Mouse (Mus musculus) cerebellum, adult 9-10 months (tissue): ENCODE measurements around the gene Zfp57.
"Not testable (repeated sequence)": the region's sequence is repeated elsewhere in the genome, so short reads cannot be mapped to it uniquely, and the experiment has no call there.

Source experiments
- DNase-seq: peaks from one replicate; pipeline ENCODE4 v3.0.0; 2022

Gene Zfp57

DNA sequence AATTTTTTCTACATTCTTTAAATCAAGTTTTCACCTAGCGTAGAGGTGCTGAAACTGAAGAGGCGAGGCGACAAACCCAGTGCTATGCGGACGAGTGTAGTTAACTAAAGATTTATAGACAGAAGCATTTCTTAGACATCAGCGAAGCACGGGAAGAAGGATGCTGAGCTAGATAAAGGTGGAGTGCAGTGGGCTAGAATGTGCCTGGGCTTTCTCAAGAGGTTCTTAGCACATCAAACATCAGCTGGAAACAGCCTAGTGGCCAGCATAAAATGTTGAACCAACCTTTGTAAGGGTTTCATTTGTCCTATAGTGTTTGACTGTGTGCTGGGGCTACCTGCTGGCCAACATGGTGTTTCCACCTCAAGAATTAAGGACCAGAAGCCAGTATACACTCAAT is at the start of gene Zfp57:
TSS of gene Zfp57 (plus strand) at position 301 of the 400 bp plus-strand sequence.
- no peak for DNase-seq

DNA sequence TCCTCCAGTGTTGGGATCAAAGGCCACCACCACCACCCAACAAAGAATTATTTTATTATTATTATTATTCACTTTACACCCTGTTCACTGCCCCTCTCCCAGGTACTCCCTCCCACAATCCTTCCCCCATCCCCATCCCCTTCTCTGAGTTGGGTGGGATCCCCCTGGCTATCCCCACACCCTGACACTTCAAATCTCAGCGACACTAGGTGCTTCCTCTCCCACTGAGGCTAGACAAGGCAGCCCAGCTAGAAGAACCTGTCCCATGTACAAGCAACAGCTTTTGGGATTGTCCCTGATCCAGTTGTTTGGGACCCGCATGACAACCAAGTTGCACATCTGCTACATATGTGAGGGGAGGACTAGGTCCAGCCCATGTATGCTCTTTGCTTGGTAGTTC is 48.3 kb upstream of the Zfp57 start:
- DNase-seq: peak; percentile 63

- DNase-seq: no peak
Observed at GRCm38 (mm10) chr17:36953062-36953461, 47.9 kb upstream of the Zfp57 start.

DNA sequence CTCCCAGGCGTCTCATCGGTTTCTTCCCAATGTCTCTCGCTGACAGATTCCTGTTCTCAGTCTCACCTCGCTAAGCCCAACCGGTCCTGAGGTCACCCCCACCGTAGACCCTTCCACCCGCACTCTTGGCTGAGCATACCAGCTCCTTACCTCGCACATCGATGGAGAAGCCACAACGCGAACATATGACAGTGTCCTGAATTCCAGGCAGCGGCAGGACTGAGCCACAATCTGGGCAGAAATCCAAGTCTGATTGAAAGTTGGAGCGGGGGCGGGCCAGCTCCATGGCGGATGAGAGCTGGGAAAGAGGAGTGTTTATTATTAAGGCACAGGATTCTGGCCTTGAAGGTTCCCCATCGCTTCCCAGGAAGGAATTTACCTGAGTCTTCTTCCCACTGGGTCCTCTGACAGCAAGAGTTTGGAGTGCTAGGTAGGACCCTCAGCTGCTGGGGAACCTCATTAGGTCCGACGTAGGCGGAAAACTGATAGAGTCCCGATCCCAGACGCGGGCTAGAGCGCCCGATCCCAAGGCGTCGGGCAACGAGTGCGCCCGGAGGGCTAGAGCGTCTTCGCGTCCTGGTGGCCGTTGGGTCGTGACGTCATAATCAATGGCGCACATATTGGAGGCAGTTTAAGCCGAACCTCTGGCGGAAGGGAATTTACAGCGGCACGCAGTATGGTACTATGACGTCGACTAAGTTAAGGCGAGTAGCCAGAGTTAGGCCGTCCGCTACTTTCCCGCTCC is 42.8 kb upstream of the Zfp57 start, which contains the start of the genes Znrd1 and Znrd1as:
TSS of gene Znrd1 (minus strand) at position 561 of the 745 bp plus-strand sequence.
TSS of gene Znrd1as (plus strand) at position 594 of the 745 bp plus-strand sequence.
- peak; percentile 94 for DNase-seq

- DNase-seq: peak; percentile 38
Observed at GRCm38 (mm10) chr17:36958884-36959283, 42.1 kb upstream of the Zfp57 start.

DNA sequence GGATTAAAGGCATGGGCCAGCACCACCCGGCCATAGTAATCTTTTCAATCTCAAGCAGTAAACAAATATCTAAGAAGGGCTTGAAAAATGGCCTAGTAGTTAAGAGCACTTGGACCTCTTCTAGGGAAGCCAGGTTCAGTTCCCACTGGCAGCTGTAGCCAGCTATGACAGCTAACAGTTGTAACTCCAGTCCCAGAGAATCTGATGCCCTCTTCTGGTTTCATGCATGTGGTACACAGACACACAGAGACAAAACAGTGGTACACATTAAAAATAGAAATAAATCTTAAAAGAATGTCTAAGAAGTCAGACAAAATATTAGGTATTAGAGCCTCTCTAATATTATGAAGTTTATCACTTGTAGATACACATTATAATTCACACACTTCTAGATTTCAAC is 39.8 kb upstream of the Zfp57 start:
- no peak for DNase-seq

GRCm38 (mm10) chr17:36966875-36967274 is 34.1 kb upstream of the Zfp57 start:
- DNase-seq: no peak

DNA sequence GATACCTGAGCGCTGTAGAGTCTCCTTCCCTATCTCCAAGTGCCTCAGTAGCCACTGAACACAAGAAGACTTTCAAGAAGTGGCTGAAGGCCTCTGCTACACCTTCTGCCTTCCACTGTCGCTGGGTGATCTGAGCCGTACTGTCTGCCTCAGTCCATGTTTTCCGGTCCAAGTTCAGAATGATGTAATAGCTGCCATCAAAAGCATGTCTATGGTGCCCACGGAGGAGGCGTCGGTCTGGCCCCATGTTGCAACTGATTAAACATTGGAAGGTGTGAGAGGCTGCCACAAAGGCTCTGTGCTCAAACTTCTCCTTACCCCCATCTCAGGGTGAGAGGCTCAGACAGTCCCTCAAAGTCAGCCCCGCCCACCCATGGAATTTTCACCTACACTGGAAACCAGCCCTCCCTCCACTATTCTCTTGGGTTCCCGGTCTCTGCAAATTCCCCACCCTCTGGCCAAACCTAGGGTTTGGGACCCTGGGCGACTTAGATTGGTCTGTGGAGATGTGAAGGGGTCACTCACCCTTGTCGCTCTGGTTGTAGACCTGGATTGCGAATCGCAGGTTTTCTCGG is 30.6 kb upstream of the Zfp57 start:
- no peak for DNase-seq

DNA sequence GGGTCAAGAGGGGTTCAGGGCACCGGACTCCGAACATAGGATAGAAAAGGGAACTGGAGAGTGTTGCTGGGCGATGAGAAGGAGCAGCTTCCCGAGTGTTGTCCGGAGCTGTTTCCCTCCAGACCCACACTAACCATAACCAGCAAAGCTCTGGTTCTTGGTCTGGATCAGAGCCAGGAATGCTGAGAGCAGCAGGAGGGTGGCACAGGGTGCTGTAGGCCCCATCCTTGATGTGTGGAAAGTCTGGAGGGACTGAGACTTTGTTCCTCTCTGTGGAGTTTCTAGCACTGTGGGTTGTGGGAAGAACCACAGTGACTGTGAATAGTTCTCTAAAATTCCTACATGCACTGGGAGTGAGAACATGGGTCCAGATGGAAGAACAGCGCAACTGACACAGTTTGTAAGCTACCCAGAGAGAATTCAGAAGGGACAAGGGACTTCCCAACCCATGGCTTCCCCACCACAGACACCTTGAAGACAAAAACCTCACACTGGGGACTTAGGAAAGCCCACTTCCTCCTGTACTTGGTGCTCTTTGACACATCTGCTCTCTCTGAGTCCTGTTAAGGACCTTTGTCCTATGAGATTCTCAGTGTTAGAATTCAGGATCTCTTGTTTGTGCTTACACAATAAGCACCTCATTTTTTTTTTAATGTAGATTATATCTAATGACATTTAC is 29.7 kb upstream of the Zfp57 start:
- DNase-seq: no peak

DNA sequence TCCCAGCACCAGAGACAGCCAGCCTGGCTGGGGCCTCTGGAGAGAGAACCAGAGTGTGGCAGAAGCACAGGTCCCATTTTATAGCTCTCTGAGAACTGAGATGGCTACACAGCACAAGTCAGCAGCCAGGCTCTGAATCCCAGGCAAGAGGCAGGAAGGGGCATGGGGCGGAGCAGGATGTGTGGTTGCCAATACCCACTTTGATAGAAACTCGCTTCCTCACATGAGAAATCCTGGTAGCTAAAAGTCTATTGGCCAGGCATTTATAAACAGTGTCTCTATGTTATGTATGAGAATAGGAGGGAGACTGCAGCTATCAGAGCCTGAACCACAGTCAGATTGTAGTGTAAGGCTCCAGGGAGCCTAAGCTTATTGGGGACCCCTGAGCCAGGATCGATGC is 28.2 kb upstream of the Zfp57 start:
- no peak for DNase-seq

- no peak for DNase-seq
Observed at GRCm38 (mm10) chr17:36973271-36973787, 27.6 kb upstream of the Zfp57 start.

DNA sequence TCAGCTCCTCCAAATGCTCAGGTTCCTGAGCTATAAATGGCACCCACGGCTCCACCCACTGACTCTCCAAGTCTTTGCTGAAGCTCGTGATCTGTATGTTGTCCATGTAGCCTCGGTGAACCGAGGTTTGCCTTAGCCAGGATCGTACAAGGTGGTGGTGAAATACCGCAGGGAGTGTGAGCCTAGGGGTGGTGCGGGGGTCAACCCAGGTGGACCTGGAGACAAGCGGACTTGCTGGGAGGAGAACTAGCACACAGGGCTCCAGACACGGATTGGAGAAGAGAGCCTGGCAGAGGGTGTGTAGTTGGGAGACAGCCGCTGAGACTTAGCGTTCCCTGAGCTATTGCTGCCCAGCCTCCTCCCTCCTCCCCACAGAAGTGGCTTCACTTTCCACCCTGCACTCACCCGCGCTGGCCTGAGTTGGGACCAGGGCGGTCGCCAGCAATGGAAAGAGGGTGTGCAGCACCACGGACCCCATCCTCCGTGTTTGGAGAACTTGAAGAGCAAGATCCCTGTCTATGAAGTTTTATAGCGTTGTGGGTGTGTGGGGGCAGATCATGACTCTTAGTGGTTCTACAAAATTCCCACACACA is 19.6 kb upstream of the Zfp57 start, which contains the start of gene 2410137M14Rik:
TSS of gene 2410137M14Rik (minus strand) at position 17 of the 593 bp plus-strand sequence.
- no peak for DNase-seq

- no peak for DNase-seq
Observed at GRCm38 (mm10) chr17:36981845-36982244, 19.1 kb upstream of the Zfp57 start.

- no peak for DNase-seq
Observed at GRCm38 (mm10) chr17:36982253-36983155, 18.5 kb upstream of the Zfp57 start.

DNA sequence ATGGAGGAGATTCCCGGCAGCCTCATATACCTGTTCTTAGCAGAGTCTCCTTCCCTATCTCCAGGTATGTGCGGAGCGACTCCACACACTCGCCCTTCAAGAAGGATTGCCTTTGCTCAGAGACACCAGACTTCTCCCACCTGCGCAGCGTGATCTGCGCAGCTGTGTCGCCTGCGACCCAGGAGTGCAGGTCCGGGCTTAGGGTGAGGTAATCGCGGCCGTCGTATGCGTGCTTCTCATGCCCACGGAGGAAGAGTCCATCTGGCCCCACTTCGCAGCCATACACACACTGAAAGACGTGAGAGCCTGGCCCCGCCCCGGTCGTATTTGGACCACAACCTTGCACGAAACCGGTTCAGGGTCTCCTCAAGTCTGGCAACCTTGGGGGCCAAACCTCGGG is 12.5 kb upstream of the Zfp57 start:
- DNase-seq: no peak

- DNase-seq: no peak
Observed at GRCm38 (mm10) chr17:36989437-36989836, 11.5 kb upstream of the Zfp57 start, which contains the start of gene H2-M5. Gene H2-M5, minus strand, starts transcription at chr17:36989537.

GRCm38 (mm10) chr17:36990630-36991029 is 10.3 kb upstream of the Zfp57 start:
- DNase-seq: not testable (repeated sequence)

DNA sequence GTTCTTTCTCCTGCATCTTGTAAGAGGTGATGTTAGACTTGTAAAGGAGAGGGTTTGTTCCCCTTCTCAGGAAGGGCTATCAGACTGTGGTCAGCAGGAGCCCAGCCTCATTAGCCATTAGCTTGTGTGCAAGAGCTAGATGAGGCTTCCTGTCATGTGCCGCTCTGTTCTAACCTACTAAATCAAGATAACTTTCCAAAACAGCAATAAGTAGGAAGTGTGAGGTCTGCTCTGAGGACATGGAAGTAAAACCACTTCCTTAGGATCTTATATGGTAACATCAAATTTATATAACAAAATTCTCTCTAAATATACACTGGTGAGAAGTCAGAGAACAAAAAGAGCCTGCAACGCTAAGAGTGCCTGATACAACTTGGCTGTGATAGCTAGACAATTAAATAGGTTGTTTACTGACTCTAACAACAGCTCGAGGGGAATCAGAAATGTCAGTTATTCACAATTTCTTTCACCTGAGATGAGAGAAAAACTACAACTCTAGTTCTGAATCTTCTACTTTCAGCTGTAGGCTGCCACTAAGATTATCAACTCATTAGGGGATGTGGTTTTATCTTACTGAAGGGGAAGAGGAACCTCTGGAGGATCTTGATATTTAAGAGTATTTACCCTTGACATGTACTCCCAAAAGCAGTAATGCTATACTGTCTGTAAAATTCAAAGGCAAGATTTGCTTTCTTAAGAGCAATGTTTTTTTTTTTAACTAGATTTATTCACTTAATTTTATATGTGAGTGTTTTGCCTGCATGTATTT is 8.4 kb upstream of the Zfp57 start:
- DNase-seq: no peak

DNA sequence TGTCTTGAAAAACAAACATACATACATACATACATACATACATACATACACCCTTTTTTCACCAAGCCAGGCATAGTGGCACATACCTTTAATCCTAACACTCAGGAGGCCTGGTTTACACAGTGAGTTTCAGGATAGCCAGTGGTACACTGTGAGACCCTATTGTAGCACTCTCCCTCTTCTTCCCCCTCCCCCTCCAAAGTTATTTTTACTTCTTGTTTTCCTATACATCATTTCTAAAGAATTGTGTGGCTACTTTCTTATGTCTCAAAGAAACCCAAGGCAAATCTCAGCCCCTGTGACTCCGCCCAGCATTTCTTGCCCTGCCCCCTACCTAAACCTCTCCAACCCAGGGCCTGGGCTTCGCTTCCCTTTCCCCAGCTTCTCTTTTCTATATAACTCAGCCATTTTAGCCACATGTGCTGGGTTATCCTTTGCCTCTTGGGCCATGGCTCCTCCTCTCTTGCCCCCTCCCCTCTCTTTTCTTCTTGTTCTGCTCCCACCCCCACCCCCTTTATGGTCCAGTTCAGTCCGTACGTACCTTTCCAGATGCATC is 7.1 kb upstream of the Zfp57 start:
- no peak for DNase-seq

- DNase-seq: no peak
Observed at GRCm38 (mm10) chr17:36994528-36994927, 6.4 kb upstream of the Zfp57 start.

DNA sequence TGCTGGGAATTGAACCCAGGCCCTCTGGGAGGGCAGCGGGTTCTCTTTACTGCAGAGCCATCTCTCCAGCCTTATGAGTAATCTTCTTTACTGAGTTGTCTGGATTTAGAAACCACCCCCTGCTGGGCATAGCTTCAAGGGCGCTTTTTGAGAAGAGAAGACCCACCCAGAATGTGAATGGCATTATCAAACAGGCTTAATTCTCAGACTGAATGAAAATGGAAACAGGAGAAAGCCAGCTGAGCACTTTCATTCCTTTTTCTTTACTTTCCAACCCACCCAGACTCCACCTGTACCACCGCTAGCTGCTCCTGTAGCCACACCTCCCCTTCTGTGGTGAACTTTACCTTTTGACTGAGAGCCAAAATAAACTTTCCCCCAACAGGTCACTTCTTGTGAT is 5.5 kb upstream of the Zfp57 start:
- no peak for DNase-seq
